Mouse (Mus musculus): ENCODE measurements around the gene D930007J09Rik. TPM values are rescaled to one million over a fixed set of nuclear protein-coding genes. Genes with fewer than 3 reads are reported as not detected.

D930007J09Rik gene
- total and polyA plus RNA-seq, 3 experiments, result 10.4 TPM; not detected in 2

DNA sequence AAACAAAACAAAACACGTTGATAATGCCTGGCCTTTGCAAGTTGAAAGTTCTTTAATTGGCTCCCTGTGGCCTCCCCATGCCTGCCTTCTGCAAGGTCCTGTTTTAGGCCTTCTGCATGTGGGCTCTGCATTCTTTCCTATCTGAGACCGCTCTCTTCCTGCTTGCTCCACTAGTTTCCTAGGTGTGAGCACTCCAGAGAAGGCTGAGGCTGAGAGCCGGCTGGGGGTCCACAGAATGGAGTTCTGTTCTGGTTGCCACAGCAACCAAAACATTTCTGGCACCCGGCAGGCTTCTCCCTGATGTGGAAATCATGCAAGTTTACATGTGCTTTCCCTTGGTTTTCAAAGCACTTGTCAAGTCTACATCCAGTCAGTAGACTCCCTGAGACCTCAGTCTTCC lies 43.6 kb downstream of the D930007J09Rik start:
- TF ChIP-seq ELF1 (IDR thresholded peaks at IDR 0.05; ENCODE audit: low read depth, low read length) (no peak), NELFE (IDR thresholded peaks at IDR 0.05; ENCODE audit: low read depth, low read length) (no peak), E2F4 (IDR thresholded peaks at IDR 0.05; ENCODE audit: borderline replicate concordance, low read depth, low read length) (no peak)
- Histone ChIP-seq H3K9me3 (replicated peaks; ENCODE audit: insufficient read depth, low read length) (no peaks in the 10 kb centered on the region), H3K36me3 (ENCODE audit: control insufficient read depth in 1 of 2, insufficient read depth in 2 of 2, low read length in 2 of 2) (no peaks in the 10 kb centered on the region), H3K9ac (ENCODE audit: control insufficient read depth, low read depth, low read length, poor library complexity, severe bottlenecking) (no peak overlapping the region), H3K4me1 (ENCODE audit: control insufficient read depth in 1 of 2, insufficient read depth in 2 of 2, low read length in 2 of 2) (no peaks in the 10 kb centered on the region), H3K27me3 (ENCODE audit: control insufficient read depth in 1 of 2, insufficient read depth in 2 of 2, low read length in 2 of 2) (peaks cover 3 to 7% of the 10 kb centered on the region in 2 experiments; a peak in 3 of 4 replicates), H3K4me3 (ENCODE audit: control insufficient read depth in 1 of 2, insufficient read depth in 1 of 2, low read depth in 2 of 2, low read length in 2 of 2) (no peak overlapping the region), H3K27ac (ENCODE audit: control insufficient read depth, low read depth, low read length) (no peak overlapping the region), H3K79me2 (ENCODE audit: control insufficient read depth, insufficient read depth, low read length, poor library complexity) (no peaks in the 10 kb centered on the region)
- DNase-seq (ENCODE audit: low read depth, low spot score), result no peak

Other genes with a start within 250 kb of the D930007J09Rik start
- gene Mylk4, start 18.9 kb downstream of the D930007J09Rik start, total RNA-seq (2012; rRNA removed), result not detected in 2 replicates
- not detected for gene Mylk4, start 18.9 kb downstream of the D930007J09Rik start, polyA plus RNA-seq (2012; ENCODE audit: insufficient read depth in 1 of 2, insufficient read length in 2 of 2, low read depth in 1 of 2, low replicate concordance in 2 of 2, missing spikeins in 1 of 2)
- gene Wrnip1, start 811 bp downstream of the D930007J09Rik start, total RNA-seq (2012; rRNA removed), result 50.4 and 50.6 TPM in 2 replicates
- gene Wrnip1, start 811 bp downstream of the D930007J09Rik start, polyA plus RNA-seq (2012; ENCODE audit: insufficient read depth in 1 of 2, insufficient read length in 2 of 2, low read depth in 1 of 2, low replicate concordance in 2 of 2, missing spikeins in 1 of 2), result 10 to 100 TPM in 1 of 2 experiments, not detected in 1; 38.8 TPM
- gene Serpinb1a, start 48.3 kb upstream of the D930007J09Rik start, total RNA-seq (2012; rRNA removed), result 2.7 and 3.6 TPM in 2 replicates
- gene Serpinb1a, start 48.3 kb upstream of the D930007J09Rik start, polyA plus RNA-seq (2012; ENCODE audit: insufficient read depth in 1 of 2, insufficient read length in 2 of 2, low read depth in 1 of 2, low replicate concordance in 2 of 2, missing spikeins in 1 of 2), result 1 to 10 TPM in 1 of 2 experiments, not detected in 1; 6.8 TPM
- not detected in 2 replicates for gene Serpinb1c, start 95.4 kb upstream of the D930007J09Rik start, total RNA-seq (2012; rRNA removed)
- not detected for gene Serpinb1c, start 95.4 kb upstream of the D930007J09Rik start, polyA plus RNA-seq (2012; ENCODE audit: insufficient read depth in 1 of 2, insufficient read length in 2 of 2, low read depth in 1 of 2, low replicate concordance in 2 of 2, missing spikeins in 1 of 2)
- 0.20 and 0.27 TPM in 2 replicates for gene Serpinb6b, start 162.4 kb upstream of the D930007J09Rik start, total RNA-seq (2012; rRNA removed)
- 1 to 10 TPM in 1 of 2 experiments, not detected in 1; 1.2 TPM for gene Serpinb6b, start 162.4 kb upstream of the D930007J09Rik start, polyA plus RNA-seq (2012; ENCODE audit: insufficient read depth in 1 of 2, insufficient read length in 2 of 2, low read depth in 1 of 2, low replicate concordance in 2 of 2, missing spikeins in 1 of 2)
- gene Serpinb9, start 200.4 kb upstream of the D930007J09Rik start, total RNA-seq (2012; rRNA removed), result 1.6 and 2.1 TPM in 2 replicates
- 1 to 10 TPM in 1 of 2 experiments, not detected in 1; 2.9 TPM for gene Serpinb9, start 200.4 kb upstream of the D930007J09Rik start, polyA plus RNA-seq (2012; ENCODE audit: insufficient read depth in 1 of 2, insufficient read length in 2 of 2, low read depth in 1 of 2, low replicate concordance in 2 of 2, missing spikeins in 1 of 2)
- 1.5 and 2.3 TPM in 2 replicates for gene Serpinb9b, start 224.6 kb upstream of the D930007J09Rik start, total RNA-seq (2012; rRNA removed)
- gene Serpinb9b, start 224.6 kb upstream of the D930007J09Rik start, polyA plus RNA-seq (2012; ENCODE audit: insufficient read depth in 1 of 2, insufficient read length in 2 of 2, low read depth in 1 of 2, low replicate concordance in 2 of 2, missing spikeins in 1 of 2), result 1 to 10 TPM in 1 of 2 experiments, not detected in 1; 3.9 TPM